Mouse (Mus musculus) monocyte, adult 2 months (primary cell): ENCODE results near the gene Pitpnm3.

Source experiments
- DNase-seq, 2 experiments: peaks; one replicate each; pipeline ENCODE4 v3.0.0; 2022; ENCODE audit warnings: low spot score in 2 of 2, low read depth in 1 of 2

Pitpnm3 gene

GRCm38 (mm10) chr11:72136231-72136982 is 829 bp upstream of the Pitpnm3 start:
- DNase-seq = no peak

GRCm38 (mm10) chr11:72134536-72135382 is 819 bp downstream of the Pitpnm3 start:
- no peak for DNase-seq

GRCm38 (mm10) chr11:72133075-72133474 is 2.5 kb downstream of the Pitpnm3 start:
- DNase-seq = no peak

- DNase-seq = no peak
These were observed 3.3 kb downstream of the Pitpnm3 start for GRCm38 (mm10) chr11:72132266-72132665.

- DNase-seq = no peak
These were observed 3.9 kb downstream of the Pitpnm3 start for GRCm38 (mm10) chr11:72131697-72132096.

- no peak for DNase-seq
These were observed 4.7 kb downstream of the Pitpnm3 start for GRCm38 (mm10) chr11:72130905-72131304.

GRCm38 (mm10) chr11:72130472-72130871 is 5.1 kb downstream of the Pitpnm3 start:
- DNase-seq = no peak

GRCm38 (mm10) chr11:72130021-72130420 is 5.6 kb downstream of the Pitpnm3 start:
- no peak for DNase-seq

- DNase-seq = no peak
These were observed 6.3 kb downstream of the Pitpnm3 start for GRCm38 (mm10) chr11:72129032-72129894.

- no peak for DNase-seq
These were observed 8.0 kb downstream of the Pitpnm3 start for GRCm38 (mm10) chr11:72127450-72128189.

GRCm38 (mm10) chr11:72125781-72126180 is 9.8 kb downstream of the Pitpnm3 start:
- no peak for DNase-seq

- DNase-seq = no peak
These were observed 12.0 kb downstream of the Pitpnm3 start for GRCm38 (mm10) chr11:72123531-72123930.

- no peak for DNase-seq
These were observed 15.2 kb downstream of the Pitpnm3 start for GRCm38 (mm10) chr11:72120354-72120753.

- DNase-seq = no peak
These were observed 16.9 kb downstream of the Pitpnm3 start for GRCm38 (mm10) chr11:72118630-72119029.

GRCm38 (mm10) chr11:72113296-72113695 is 22.3 kb downstream of the Pitpnm3 start:
- no peak for DNase-seq

GRCm38 (mm10) chr11:72110726-72111125 is 24.9 kb downstream of the Pitpnm3 start:
- DNase-seq = no peak

GRCm38 (mm10) chr11:72104223-72104622 is 31.4 kb downstream of the Pitpnm3 start:
- no peak for DNase-seq

- DNase-seq = no peak
These were observed 32.0 kb downstream of the Pitpnm3 start for GRCm38 (mm10) chr11:72103530-72103929.

GRCm38 (mm10) chr11:72100996-72101395 is 34.6 kb downstream of the Pitpnm3 start:
- no peak for DNase-seq

- DNase-seq = no peak
These were observed 36.4 kb downstream of the Pitpnm3 start for GRCm38 (mm10) chr11:72099181-72099580.

GRCm38 (mm10) chr11:72098027-72098426 is 37.6 kb downstream of the Pitpnm3 start:
- no peak for DNase-seq
